Comparison of ENCODE assay signal across 9 mouse cellular contexts in the genomic region with DNA sequence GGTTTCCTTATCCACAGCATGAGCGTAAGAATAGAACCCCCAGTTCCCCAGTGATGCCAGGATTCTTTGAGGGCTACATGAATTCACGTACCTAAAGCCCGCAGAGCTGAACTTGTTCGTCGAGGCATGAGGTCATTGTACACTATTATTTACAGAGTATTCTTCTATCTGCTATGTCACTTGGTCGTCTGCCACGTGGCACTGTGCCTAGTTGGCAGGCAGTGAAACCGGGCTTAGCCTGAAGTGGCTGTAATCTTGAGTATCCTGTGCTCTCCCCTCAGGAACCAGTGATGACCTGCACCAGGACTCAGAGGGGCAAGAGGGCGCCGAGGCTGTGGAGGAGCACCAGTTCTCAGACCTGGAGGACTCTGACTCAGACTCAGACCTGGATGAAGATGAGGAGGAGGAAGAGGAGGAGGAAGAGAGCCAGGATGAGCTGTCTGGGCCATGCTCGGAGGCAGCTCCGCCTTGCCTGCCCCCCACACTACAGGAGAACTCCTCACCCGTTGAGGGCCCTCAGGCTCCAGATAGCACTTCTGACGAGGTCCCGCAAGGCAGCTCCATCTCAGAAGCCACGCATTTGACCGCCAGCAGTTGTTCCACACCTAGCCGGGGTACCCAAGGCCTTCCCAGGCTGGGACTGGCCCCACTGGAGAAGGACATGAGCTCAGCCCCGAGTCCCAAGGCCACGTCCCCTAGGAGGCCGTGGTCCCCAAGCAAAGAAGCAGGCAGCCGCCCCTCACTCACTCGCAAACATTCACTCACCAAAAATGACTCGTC. TPM values are rescaled to one million over a fixed set of nuclear protein-coding genes. Genes with fewer than 3 reads are reported as not detected.
A peak's percentile ranks its signal among the peaks of the same experiment; 100 is the strongest.
DNase-seq lines count a peak whose midpoint lies in the region; ATAC-seq lines count a peak whose summit lies in the region.
"Had no signal": no experiment of that assay in that cellular context is flagged by ENCODE, and none has a peak within 500 bp of the region (broad histone marks: within the 10 kb centered on the region; RNA-seq: fewer than 3 reads in every experiment).

No protein-coding gene starts in this region.

- H3K9me3 ChIP-seq in forebrain, embryonic 14.5 days (replicated peaks; ENCODE audit: control insufficient read depth, low read length), result no peaks in the 10 kb centered on the region
- H3K9me3 ChIP-seq in forebrain, embryonic 13.5 days (replicated peaks), result no peaks in the 10 kb centered on the region
- H3K9me3 ChIP-seq in limb, embryonic 10.5 days (replicated peaks), result no peaks in the 10 kb centered on the region
- no peaks in the 10 kb centered on the region for H3K9me3 ChIP-seq in forebrain, embryonic 16.5 days (ENCODE audit: control insufficient read depth, low read length)

- WGBS in forebrain, embryonic 14.5 days, result 61% methylated on average over 24 of the region's 24 CpGs
- 69% methylated on average over 24 of the region's 24 CpGs for WGBS in forebrain, embryonic 13.5 days
- 79% methylated on average over 24 of the region's 24 CpGs for WGBS in limb, embryonic 10.5 days
- 64% methylated on average over 24 of the region's 24 CpGs for WGBS in forebrain, embryonic 16.5 days

- peak; percentile 24; the same call in 1 of the 2 replicates for ATAC-seq in forebrain, embryonic 14.5 days
- ATAC-seq in forebrain, embryonic 13.5 days, result no peak
- no peak for ATAC-seq in inflammation-experienced regulatory T-cells, adult 6 months
- no peak for ATAC-seq in forebrain, embryonic 16.5 days

- peak; percentile 68 for DNase-seq in forebrain, embryonic 14.5 days (ENCODE audit: low spot score)
- peak; percentile 82 for DNase-seq in MN1 (ENCODE audit: low spot score)
- peak; percentile 86 to 92 for DNase-seq in cerebellum, postnatal 25 days
- no peak for DNase-seq in limb, embryonic 10.5 days (ENCODE audit: low spot score)
- DNase-seq in urinary bladder, postnatal 14 days (ENCODE audit: low spot score), result peak; percentile 86

- no peak overlapping the region for H3K27ac ChIP-seq in forebrain, embryonic 14.5 days (ENCODE audit: low read depth, low read length)
- H3K27ac ChIP-seq in forebrain, embryonic 13.5 days, result no peak overlapping the region
- peak overlapping the region; percentile 14; the same call in 1 of the 2 replicates for H3K27ac ChIP-seq in limb, embryonic 10.5 days
- H3K27ac ChIP-seq in forebrain, embryonic 16.5 days (ENCODE audit: low read length), result no peak overlapping the region

- H3K27me3 ChIP-seq in forebrain, embryonic 14.5 days (replicated peaks; ENCODE audit: control insufficient read depth, insufficient read depth, low read length), result no peaks in the 10 kb centered on the region
- H3K27me3 ChIP-seq in forebrain, embryonic 13.5 days, result no peaks in the 10 kb centered on the region
- no peaks in the 10 kb centered on the region for H3K27me3 ChIP-seq in limb, embryonic 10.5 days (ENCODE audit: low read depth, poor library complexity, severe bottlenecking)
- no peaks in the 10 kb centered on the region for H3K27me3 ChIP-seq in forebrain, embryonic 16.5 days (replicated peaks; ENCODE audit: control insufficient read depth, insufficient read depth, low read length)

- H3K4me1 ChIP-seq in forebrain, embryonic 14.5 days (ENCODE audit: control insufficient read depth, insufficient read depth, low read length), result peaks cover 3% of the 10 kb centered on the region; the same call in 1 of the 2 replicates
- H3K4me1 ChIP-seq in forebrain, embryonic 13.5 days, result peaks cover 13% of the 10 kb centered on the region
- peaks cover 29% of the 10 kb centered on the region for H3K4me1 ChIP-seq in limb, embryonic 10.5 days
- peaks cover 6% of the 10 kb centered on the region; the same call in 1 of the 2 replicates for H3K4me1 ChIP-seq in forebrain, embryonic 16.5 days (replicated peaks; ENCODE audit: control insufficient read depth, insufficient read depth, low read length)

- H3K4me2 ChIP-seq in forebrain, embryonic 14.5 days (ENCODE audit: low read length), result no peak overlapping the region
- H3K4me2 ChIP-seq in forebrain, embryonic 13.5 days, result no peak overlapping the region
- H3K4me2 ChIP-seq in forebrain, embryonic 16.5 days (ENCODE audit: low read length), result no peak overlapping the region

- no peak overlapping the region for H3K9ac ChIP-seq in forebrain, embryonic 14.5 days (ENCODE audit: low read length)
- no peak overlapping the region for H3K9ac ChIP-seq in forebrain, embryonic 13.5 days
- H3K9ac ChIP-seq in forebrain, embryonic 16.5 days (replicated peaks; ENCODE audit: low read depth, low read length), result no peak overlapping the region

- no peak overlapping the region for H3K4me3 ChIP-seq in forebrain, embryonic 14.5 days (ENCODE audit: low read depth, low read length)
- H3K4me3 ChIP-seq in forebrain, embryonic 13.5 days, result no peak overlapping the region
- H3K4me3 ChIP-seq in limb, embryonic 10.5 days, result no peak overlapping the region
- H3K4me3 ChIP-seq in forebrain, embryonic 16.5 days (replicated peaks; ENCODE audit: low read length), result no peak overlapping the region

- H3K36me3 ChIP-seq in forebrain, embryonic 14.5 days (ENCODE audit: control insufficient read depth, insufficient read depth, low read length), result 0 out of 2 replicates have a peak, but pooled peaks cover 11% of the 10 kb centered on the region
- no peaks in the 10 kb centered on the region for H3K36me3 ChIP-seq in forebrain, embryonic 13.5 days (ENCODE audit: poor library complexity, severe bottlenecking)
- no peaks in the 10 kb centered on the region for H3K36me3 ChIP-seq in limb, embryonic 10.5 days
- H3K36me3 ChIP-seq in forebrain, embryonic 16.5 days (ENCODE audit: control insufficient read depth, insufficient read depth), result no peaks in the 10 kb centered on the region

RNA-seq across cellular contexts. Expression of gene Edn2, which starts 29.4 kb away (rescaled TPM):
- polyA plus RNA-seq in forebrain, embryonic 14.5 days (2014; fragmentation: Nextera tagmentation; extraction: Ambion mirVana), result 0.20 and 0.30 TPM in 2 replicates
- 0.18 and 0.31 TPM in 2 replicates for polyA plus RNA-seq in forebrain, embryonic 13.5 days (2015; fragmentation: Nextera tagmentation; extraction: Ambion mirVana)
- not detected in 2 replicates for polyA plus RNA-seq in limb, embryonic 10.5 days (2016; fragmentation: Nextera tagmentation; extraction: Ambion mirVana)
- polyA plus RNA-seq in inflammation-experienced regulatory T-cells, adult 6 months (2017; shearing (Covaris generic)), result not detected
- polyA plus RNA-seq in forebrain, embryonic 16.5 days (2015; fragmentation: Nextera tagmentation; extraction: Ambion mirVana), result 0.38 TPM in 1 of 2 replicates, not detected in the other
- polyA plus RNA-seq: spleen, adult 2 months had no signal
